Mouse (Mus musculus) layer of hippocampus, postnatal 10 days (tissue): ENCODE measurements at regions not wholly inside any gene's neighbourhood (a gene's known extent, or its start where the extent isn't known, plus 50 kb on each side); places are given as distances from the start of the nearest gene placed in this dataset.
"Not testable (repeated sequence)": the region's sequence is repeated elsewhere in the genome, so short reads cannot be mapped to it uniquely, and the experiment has no call there.

Experiments used
- DNase-seq, 2 experiments: peaks; one replicate each; pipeline ENCODE4 v3.0.0; 2021; ENCODE audit warnings: low spot score in 2 of 2

GRCm38 (mm10) chr7:59797212-59797611, 207.6 kb downstream of the Snurf start:
- not testable (repeated sequence) for DNase-seq

GRCm38 (mm10) chr7:59769749-59770148, 235.1 kb downstream of the Snurf start:
- peak in 1 of 2 experiments; percentile 2 for DNase-seq

- DNase-seq, result peak; percentile 5 to 10
Measured at GRCm38 (mm10) chr7:59768641-59769040, 236.2 kb downstream of the Snurf start.

- peak; percentile 1 to 10 for DNase-seq
Measured at GRCm38 (mm10) chr7:59767325-59767724, 237.5 kb downstream of the Snurf start.
